27 mouse cellular contexts compared by ENCODE assay signal in the genomic region with DNA sequence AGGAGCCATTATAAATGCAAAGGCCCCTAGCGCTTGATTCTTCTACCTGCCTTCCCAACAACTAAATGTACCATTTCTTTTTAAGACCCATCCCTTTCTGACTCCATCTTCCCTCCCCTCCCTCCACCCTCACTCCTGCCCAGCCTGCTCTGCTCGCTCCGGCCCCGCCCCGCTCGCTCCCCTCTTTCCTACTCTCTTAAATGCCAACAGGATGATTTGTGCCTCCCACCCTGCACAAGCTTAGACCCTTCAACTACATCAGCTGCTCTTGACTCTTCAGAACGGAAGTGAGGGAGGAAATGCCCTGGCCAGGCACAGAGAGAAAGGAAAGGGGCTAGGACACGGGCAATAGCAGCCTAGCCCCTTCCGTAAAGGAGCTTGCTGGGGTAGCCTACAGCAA. TPM values are rescaled to one million over a fixed set of nuclear protein-coding genes. Genes with fewer than 3 reads are reported as not detected.
DNase-seq lines count a peak whose midpoint lies in the region; ATAC-seq and TF ChIP-seq lines count a peak whose summit lies in the region.
"Had no signal": no experiment of that assay in that cellular context is flagged by ENCODE, and none has a peak within 500 bp of the region (broad histone marks: within the 10 kb centered on the region; RNA-seq: fewer than 3 reads in every experiment).

No protein-coding gene starts in this region.

- H3K4me3 ChIP-seq in hindbrain, postnatal 0 days (ENCODE audit: low read length) = no peak overlapping the region
- no peak overlapping the region for H3K4me3 ChIP-seq in hindbrain, embryonic 10.5 days
- H3K4me3 ChIP-seq in lung, embryonic 14.5 days (ENCODE audit: low read depth, low read length) = no peak overlapping the region
- no peak overlapping the region for H3K4me3 ChIP-seq in limb, embryonic 15.5 days
- H3K4me3 ChIP-seq: embryonic facial prominence, embryonic 12.5 days; heart, embryonic 10.5 days; hindbrain, embryonic 12.5 days; liver, embryonic 13.5 days had no signal

- H3K9ac ChIP-seq in hindbrain, postnatal 0 days (replicated peaks; ENCODE audit: low read length) = no peak overlapping the region
- H3K9ac ChIP-seq in lung, embryonic 14.5 days = no peak overlapping the region
- no peak overlapping the region for H3K9ac ChIP-seq in limb, embryonic 15.5 days
- H3K9ac ChIP-seq: embryonic facial prominence, embryonic 12.5 days; hindbrain, embryonic 12.5 days; liver, embryonic 13.5 days had no signal

- peak; percentile 4 for DNase-seq in hindbrain, postnatal 0 days (ENCODE audit: low spot score)
- no peak for DNase-seq in hindbrain, embryonic 10.5 days (ENCODE audit: low spot score)
- no peak for DNase-seq in lung, embryonic 14.5 days
- no peak for DNase-seq in lung, postnatal 14 days
- DNase-seq in embryo, embryonic 9.5 days (ENCODE audit: extremely low spot score) = peak; percentile 8
- DNase-seq in left cerebral cortex, postnatal 14 days (ENCODE audit: low spot score in 2 of 2) = no peak
- DNase-seq: adrenal gland, postnatal 25 days; B cell, adult 2 months; cerebellum, adult 11 months; gastrocnemius, postnatal 36 days; kidney, postnatal 25 days; left cerebral cortex, postnatal 4 days; liver, embryonic 13.5 days; lung, postnatal 10 days; retina, postnatal 1 day; right cerebral cortex, postnatal 4 days; thymus, adult 2 months had no signal

- TF ChIP-seq CTCF in hindbrain, postnatal 0 days (IDR thresholded peaks at IDR 0.05; ENCODE audit: low read depth) = no peak
- TF ChIP-seq CTCF in lung, embryonic 14.5 days (IDR thresholded peaks at IDR 0.05; ENCODE audit: low read depth) = no peak

- H3K36me3 ChIP-seq in hindbrain, postnatal 0 days (ENCODE audit: insufficient read depth, low read length) = no peaks in the 10 kb centered on the region
- H3K36me3 ChIP-seq in hindbrain, embryonic 10.5 days = no peaks in the 10 kb centered on the region
- H3K36me3 ChIP-seq in lung, embryonic 14.5 days (ENCODE audit: insufficient read depth) = no peaks in the 10 kb centered on the region
- H3K36me3 ChIP-seq in limb, embryonic 15.5 days = no peaks in the 10 kb centered on the region
- H3K36me3 ChIP-seq: embryonic facial prominence, embryonic 12.5 days; heart, embryonic 10.5 days; hindbrain, embryonic 12.5 days; liver, embryonic 13.5 days had no signal

- 0 out of 2 replicates have a peak, but pooled peaks cover 3% of the 10 kb centered on the region for H3K4me1 ChIP-seq in hindbrain, postnatal 0 days (ENCODE audit: insufficient read depth, low read length)
- peaks cover 11% of the 10 kb centered on the region; the same call in 1 of the 2 replicates for H3K4me1 ChIP-seq in hindbrain, embryonic 10.5 days (replicated peaks)
- no peaks in the 10 kb centered on the region for H3K4me1 ChIP-seq in lung, embryonic 14.5 days (ENCODE audit: insufficient read depth)
- peaks cover 4% of the 10 kb centered on the region; the same call in 1 of the 2 replicates for H3K4me1 ChIP-seq in limb, embryonic 15.5 days
- H3K4me1 ChIP-seq: embryonic facial prominence, embryonic 12.5 days; heart, embryonic 10.5 days; hindbrain, embryonic 12.5 days; liver, embryonic 13.5 days had no signal

- no peak overlapping the region for H3K4me2 ChIP-seq in hindbrain, postnatal 0 days (ENCODE audit: low read depth, low read length)
- H3K4me2 ChIP-seq in lung, embryonic 14.5 days = no peak overlapping the region
- 0 out of 2 replicates have a peak overlapping the region, but pooled peaks have one; percentile 20 for H3K4me2 ChIP-seq in limb, embryonic 15.5 days
- H3K4me2 ChIP-seq: embryonic facial prominence, embryonic 12.5 days; hindbrain, embryonic 12.5 days; liver, embryonic 13.5 days had no signal

- H3K9me3 ChIP-seq in hindbrain, postnatal 0 days (ENCODE audit: low read length) = no peaks in the 10 kb centered on the region
- H3K9me3 ChIP-seq in hindbrain, embryonic 10.5 days = 0 out of 2 replicates have a peak, but pooled peaks cover 3% of the 10 kb centered on the region
- no peaks in the 10 kb centered on the region for H3K9me3 ChIP-seq in lung, embryonic 14.5 days (ENCODE audit: low read depth, low read length)
- H3K9me3 ChIP-seq in limb, embryonic 15.5 days = no peaks in the 10 kb centered on the region
- H3K9me3 ChIP-seq: embryonic facial prominence, embryonic 12.5 days; heart, embryonic 10.5 days; hindbrain, embryonic 12.5 days; liver, embryonic 13.5 days had no signal

- 74% methylated on average over 9 of the region's 9 CpGs for WGBS in hindbrain, postnatal 0 days
- WGBS in hindbrain, embryonic 10.5 days = 70% methylated on average over 9 of the region's 9 CpGs
- 52% methylated on average over 9 of the region's 9 CpGs for WGBS in lung, embryonic 14.5 days
- 37% methylated on average over 9 of the region's 9 CpGs for WGBS in limb, embryonic 15.5 days

- no peak overlapping the region for H3K27ac ChIP-seq in hindbrain, postnatal 0 days
- H3K27ac ChIP-seq in hindbrain, embryonic 10.5 days = no peak overlapping the region
- no peak overlapping the region for H3K27ac ChIP-seq in lung, embryonic 14.5 days (ENCODE audit: low read depth)
- no peak overlapping the region for H3K27ac ChIP-seq in limb, embryonic 15.5 days
- H3K27ac ChIP-seq: embryonic facial prominence, embryonic 12.5 days; heart, embryonic 10.5 days; hindbrain, embryonic 12.5 days; liver, embryonic 13.5 days had no signal

- no peaks in the 10 kb centered on the region for H3K27me3 ChIP-seq in hindbrain, postnatal 0 days (ENCODE audit: insufficient read depth, low read length)
- no peaks in the 10 kb centered on the region for H3K27me3 ChIP-seq in hindbrain, embryonic 10.5 days (ENCODE audit: insufficient read depth, poor library complexity, severe bottlenecking)
- no peaks in the 10 kb centered on the region for H3K27me3 ChIP-seq in lung, embryonic 14.5 days (ENCODE audit: insufficient read depth, low read length)
- no peaks in the 10 kb centered on the region for H3K27me3 ChIP-seq in limb, embryonic 15.5 days
- H3K27me3 ChIP-seq: embryonic facial prominence, embryonic 12.5 days; hindbrain, embryonic 12.5 days; liver, embryonic 13.5 days had no signal

- intact Hi-C loops in left cerebral cortex, postnatal 14 days (cut with DNase I) = loop anchor here (10.0 kb wide), 1 partner anchor 271 kb away; no protein-coding TSS in a partner anchor

- ATAC-seq in hindbrain, postnatal 0 days = no peak
- peak; percentile 38; the same call in 1 of the 2 replicates for ATAC-seq in lung, embryonic 14.5 days (ENCODE audit: insufficient read depth)
- ATAC-seq in limb, embryonic 15.5 days (ENCODE audit: insufficient number of reproducible peaks, low FRiP score, low TSS enrichment, low read depth) = no peak
- ATAC-seq: forebrain, embryonic 16.5 days; inflammation-experienced regulatory T-cells, adult 6 months had no signal

RNA-seq across cellular contexts. Expression of a gene that starts 4.0 kb away (rescaled TPM):
- not detected in 2 replicates for total RNA-seq in hindbrain, postnatal 0 days (2014; rRNA removed)
- not detected in 2 replicates for polyA plus RNA-seq in hindbrain, postnatal 0 days (2015; fragmentation: Nextera tagmentation; extraction: Ambion mirVana)
- polyA plus RNA-seq in hindbrain, embryonic 10.5 days (2016; fragmentation: Nextera tagmentation; extraction: Ambion mirVana) = not detected in 2 replicates
- not detected in 2 replicates for polyA plus RNA-seq in lung, embryonic 14.5 days (2014; fragmentation: Nextera tagmentation; extraction: Ambion mirVana)
- polyA plus RNA-seq in limb, embryonic 15.5 days (2015; fragmentation: Nextera tagmentation; extraction: Ambion mirVana) = not detected in 2 replicates
- total RNA-seq in left cerebral cortex, postnatal 14 days (2021) = not detected
- total RNA-seq: adrenal gland, postnatal 25 days; gastrocnemius, postnatal 36 days; left cerebral cortex, adult 18-20 months; left cerebral cortex, postnatal 4 days; megakaryocyte-erythroid progenitor cell, adult 5-6 weeks had no signal
- polyA plus RNA-seq: embryonic facial prominence, embryonic 12.5 days; forebrain, embryonic 16.5 days; heart, embryonic 10.5 days; heart, postnatal 0 days; hindbrain, embryonic 12.5 days; inflammation-experienced regulatory T-cells, adult 6 months; liver, embryonic 13.5 days; stomach, embryonic 16.5 days; thymus, adult 2 months had no signal

RNA-seq across cellular contexts. Expression of a gene that starts 53.1 kb away (rescaled TPM):
- total RNA-seq in hindbrain, postnatal 0 days (2014; rRNA removed) = not detected in 2 replicates
- polyA plus RNA-seq in hindbrain, postnatal 0 days (2015; fragmentation: Nextera tagmentation; extraction: Ambion mirVana) = not detected in 2 replicates
- not detected in 2 replicates for polyA plus RNA-seq in hindbrain, embryonic 10.5 days (2016; fragmentation: Nextera tagmentation; extraction: Ambion mirVana)
- polyA plus RNA-seq in lung, embryonic 14.5 days (2014; fragmentation: Nextera tagmentation; extraction: Ambion mirVana) = not detected in 2 replicates
- not detected in 2 replicates for polyA plus RNA-seq in limb, embryonic 15.5 days (2015; fragmentation: Nextera tagmentation; extraction: Ambion mirVana)
- total RNA-seq in left cerebral cortex, postnatal 14 days (2021) = not detected
- total RNA-seq: adrenal gland, postnatal 25 days; gastrocnemius, postnatal 36 days; left cerebral cortex, adult 18-20 months; left cerebral cortex, postnatal 4 days; megakaryocyte-erythroid progenitor cell, adult 5-6 weeks had no signal
- polyA plus RNA-seq: embryonic facial prominence, embryonic 12.5 days; forebrain, embryonic 16.5 days; heart, embryonic 10.5 days; heart, postnatal 0 days; hindbrain, embryonic 12.5 days; inflammation-experienced regulatory T-cells, adult 6 months; liver, embryonic 13.5 days; stomach, embryonic 16.5 days had no signal

Comparison
In these comparisons a context has a peak if more than half of its experiments do, and no peak if none do; other contexts are left out.
1. DNase-seq: peak in hindbrain, postnatal 0 days (single experiment) and embryo, embryonic 9.5 days (single experiment); none in hindbrain, embryonic 10.5 days (single experiment), lung, embryonic 14.5 days (single experiment), lung, postnatal 14 days (single experiment) and left cerebral cortex, postnatal 14 days (0 of 2).